10 mouse cellular contexts compared by ENCODE assay signal in genomic region chr7:141096021-141096420, GRCm38 (mm10). TPM values are rescaled to one million over a fixed set of nuclear protein-coding genes. Genes with fewer than 3 reads are reported as not detected.
DNase-seq lines count a peak whose midpoint lies in the region; ATAC-seq and TF ChIP-seq lines count a peak whose summit lies in the region.
"Had no signal": no experiment of that assay in that cellular context is flagged by ENCODE, and none has a peak within 500 bp of the region (broad histone marks: within the 10 kb centered on the region; RNA-seq: fewer than 3 reads in every experiment).

No protein-coding gene starts in this region.

- 0 out of 2 replicates have a peak overlapping the region, but pooled peaks have one; percentile 41 for H3K9ac ChIP-seq in liver, embryonic 11.5 days (ENCODE audit: low read depth, low read length)
- H3K9ac ChIP-seq in intestine, embryonic 15.5 days: no peak overlapping the region
- H3K9ac ChIP-seq: embryonic facial prominence, embryonic 15.5 days had no signal

- no peaks in the 10 kb centered on the region for H3K9me3 ChIP-seq in liver, embryonic 11.5 days (ENCODE audit: control insufficient read depth, low read length)
- H3K9me3 ChIP-seq in G1E (replicated peaks): no peaks in the 10 kb centered on the region
- H3K9me3 ChIP-seq in intestine, embryonic 15.5 days: no peaks in the 10 kb centered on the region
- H3K9me3 ChIP-seq: embryonic facial prominence, embryonic 15.5 days had no signal

- H3K4me2 ChIP-seq in liver, embryonic 11.5 days: peak overlapping the region; percentile 41
- H3K4me2 ChIP-seq in intestine, embryonic 15.5 days (replicated peaks): peak overlapping the region; percentile 30; the same call in 1 of the 2 replicates
- H3K4me2 ChIP-seq: embryonic facial prominence, embryonic 15.5 days had no signal

- no peak for DNase-seq in liver, embryonic 11.5 days (ENCODE audit: low spot score)
- DNase-seq in liver (no peak), G1E (ENCODE audit: low spot score) (no peak)
- DNase-seq in thymus, adult 18-20 months: peak; percentile 48 to 66
- no peak for DNase-seq in frontal cortex, adult 2 months (ENCODE audit: extremely low spot score in 1 of 2, low spot score in 1 of 2)
- DNase-seq in testis, postnatal 14 days (ENCODE audit: low spot score): no peak

- no peaks in the 10 kb centered on the region for H3K36me3 ChIP-seq in liver, embryonic 11.5 days (ENCODE audit: control insufficient read depth, insufficient read depth, low read length)
- peaks cover 35% of the 10 kb centered on the region for H3K36me3 ChIP-seq in G1E (replicated peaks)
- H3K36me3 ChIP-seq in intestine, embryonic 15.5 days: no peaks in the 10 kb centered on the region
- H3K36me3 ChIP-seq: embryonic facial prominence, embryonic 15.5 days had no signal

- peaks cover 33% of the 10 kb centered on the region for H3K4me1 ChIP-seq in liver, embryonic 11.5 days (replicated peaks; ENCODE audit: control insufficient read depth, insufficient read depth, low read length)
- H3K4me1 ChIP-seq in G1E (ENCODE audit: insufficient read depth, low read depth, low read length): peaks cover 44% of the 10 kb centered on the region
- peaks cover 42% of the 10 kb centered on the region for H3K4me1 ChIP-seq in intestine, embryonic 15.5 days (replicated peaks)

- peak overlapping the region; percentile 60 for H3K27ac ChIP-seq in liver, embryonic 11.5 days (ENCODE audit: low read depth, low read length)
- peak overlapping the region; percentile 27; the same call in 1 of the 2 replicates for H3K27ac ChIP-seq in intestine, embryonic 15.5 days
- H3K27ac ChIP-seq: embryonic facial prominence, embryonic 15.5 days had no signal

- TF ChIP-seq CTCF in G1E (IDR thresholded peaks at IDR 0.05; ENCODE audit: low read depth, low read length): no peak

- peaks cover 7% of the 10 kb centered on the region; the same call in 1 of the 2 replicates for H3K27me3 ChIP-seq in liver, embryonic 11.5 days (replicated peaks; ENCODE audit: control insufficient read depth, insufficient read depth, low read length)
- peaks cover 13% of the 10 kb centered on the region for H3K27me3 ChIP-seq in G1E (ENCODE audit: insufficient read depth, low read length)
- H3K27me3 ChIP-seq in intestine, embryonic 15.5 days (replicated peaks): peaks cover 4% of the 10 kb centered on the region

- WGBS in liver, embryonic 11.5 days: 75% methylated on average over 6 of the region's 6 CpGs
- 74% methylated on average over 6 of the region's 6 CpGs for WGBS in intestine, embryonic 15.5 days

- ATAC-seq in liver, embryonic 11.5 days (replicated peaks; ENCODE audit: low FRiP score): no peak
- ATAC-seq in G1E (ENCODE audit: extremely low read depth, insufficient number of reproducible peaks, low FRiP score, poor library complexity, severe bottlenecking): no peak
- ATAC-seq in intestine, embryonic 15.5 days: no peak
- ATAC-seq in frontal cortex, adult (ENCODE audit: low TSS enrichment): no peak
- ATAC-seq: hindbrain, embryonic 16.5 days had no signal

- H3K4me3 ChIP-seq in liver, embryonic 11.5 days (ENCODE audit: low read depth, low read length): peak overlapping the region; percentile 22
- H3K4me3 ChIP-seq in G1E (ENCODE audit: low read depth, low read length): peak overlapping the region; percentile 69
- H3K4me3 ChIP-seq in intestine, embryonic 15.5 days (replicated peaks): no peak overlapping the region
- H3K4me3 ChIP-seq: embryonic facial prominence, embryonic 15.5 days had no signal

RNA-seq across cellular contexts. Expression of gene Sigirr, which starts 4.4 kb away (rescaled TPM):
- 21.4 and 23.5 TPM in 2 replicates for polyA plus RNA-seq in liver, embryonic 11.5 days (2014; fragmentation: Nextera tagmentation; extraction: Ambion mirVana)
- 2.9 and 6.7 TPM in 2 replicates for total RNA-seq in G1E (2014; fragmentation: Nextera tagmentation)
- total RNA-seq in G1E (2017): 6.1 and 8.6 TPM in 2 replicates
- 6.2 and 6.9 TPM in 2 replicates for polyA plus RNA-seq in G1E (2012)
- 17.8 and 20.5 TPM in 2 replicates for polyA plus RNA-seq in intestine, embryonic 15.5 days (2015; fragmentation: Nextera tagmentation; extraction: Ambion mirVana)
- polyA plus RNA-seq in frontal cortex, adult 2 months (2012; rRNA removed): 3.7 and 4.0 TPM in 2 replicates

RNA-seq across cellular contexts. Expression of gene Pkp3, which starts 18.0 kb away (rescaled TPM):
- 1.9 and 2.7 TPM in 2 replicates for polyA plus RNA-seq in liver, embryonic 11.5 days (2014; fragmentation: Nextera tagmentation; extraction: Ambion mirVana)
- total RNA-seq in G1E (2014; fragmentation: Nextera tagmentation) (not detected in 2 replicates), G1E (2017) (not detected in 2 replicates)
- not detected in 2 replicates for polyA plus RNA-seq in G1E (2012)
- 24.6 and 26.1 TPM in 2 replicates for polyA plus RNA-seq in intestine, embryonic 15.5 days (2015; fragmentation: Nextera tagmentation; extraction: Ambion mirVana)
- polyA plus RNA-seq in frontal cortex, adult 2 months (2012; rRNA removed): 0.11 and 0.22 TPM in 2 replicates

RNA-seq across cellular contexts. Expression of gene Ano9, which starts 21.6 kb away (rescaled TPM):
- 0.09 and 0.41 TPM in 2 replicates for polyA plus RNA-seq in liver, embryonic 11.5 days (2014; fragmentation: Nextera tagmentation; extraction: Ambion mirVana)
- 0.23 TPM in 1 of 2 replicates, not detected in the other for total RNA-seq in G1E (2014; fragmentation: Nextera tagmentation)
- 0.06 and 1.7 TPM in 2 replicates for total RNA-seq in G1E (2017)
- polyA plus RNA-seq in G1E (2012): not detected in 2 replicates
- polyA plus RNA-seq in intestine, embryonic 15.5 days (2015; fragmentation: Nextera tagmentation; extraction: Ambion mirVana): 29.5 and 35.3 TPM in 2 replicates
- polyA plus RNA-seq in frontal cortex, adult 2 months (2012; rRNA removed): 0.08 and 0.10 TPM in 2 replicates

RNA-seq across cellular contexts. Expression of gene Ptdss2, which starts 26.2 kb away (rescaled TPM):
- polyA plus RNA-seq in liver, embryonic 11.5 days (2014; fragmentation: Nextera tagmentation; extraction: Ambion mirVana): 134 and 147 TPM in 2 replicates
- 10.2 and 43.3 TPM in 2 replicates for total RNA-seq in G1E (2014; fragmentation: Nextera tagmentation)
- 3.9 and 4.5 TPM in 2 replicates for total RNA-seq in G1E (2017)
- 29.4 and 45.3 TPM in 2 replicates for polyA plus RNA-seq in G1E (2012)
- 58.0 and 59.7 TPM in 2 replicates for polyA plus RNA-seq in intestine, embryonic 15.5 days (2015; fragmentation: Nextera tagmentation; extraction: Ambion mirVana)
- 52.1 and 62.4 TPM in 2 replicates for polyA plus RNA-seq in frontal cortex, adult 2 months (2012; rRNA removed)

RNA-seq across cellular contexts. Expression of gene B4galnt4, which starts 35.1 kb away (rescaled TPM):
- 3.4 and 4.7 TPM in 2 replicates for polyA plus RNA-seq in liver, embryonic 11.5 days (2014; fragmentation: Nextera tagmentation; extraction: Ambion mirVana)
- total RNA-seq in G1E (2014; fragmentation: Nextera tagmentation) (not detected in 2 replicates), G1E (2017) (0.06 TPM in 1 of 2 replicates, not detected in the other)
- polyA plus RNA-seq in G1E (2012): not detected in 2 replicates
- polyA plus RNA-seq in intestine, embryonic 15.5 days (2015; fragmentation: Nextera tagmentation; extraction: Ambion mirVana): 7.9 and 10.7 TPM in 2 replicates
- 99.1 and 103 TPM in 2 replicates for polyA plus RNA-seq in frontal cortex, adult 2 months (2012; rRNA removed)

Comparison
In these comparisons a context has a peak if more than half of its experiments do, and no peak if none do; other contexts are left out.
1. DNase-seq: peak in thymus, adult 18-20 months (2 of 2); none in liver, embryonic 11.5 days (single experiment), liver (single experiment), G1E (single experiment), frontal cortex, adult 2 months (0 of 2) and testis, postnatal 14 days (single experiment).
2. RNA of gene Ano9, which starts 21.6 kb away (polyA plus RNA-seq): 29.5 to 35.3 TPM in intestine, embryonic 15.5 days; 0.09 to 0.41 TPM in liver, embryonic 11.5 days, 0.08 to 0.10 TPM in frontal cortex, adult 2 months and not detected in G1E; every median in the first group is over 10 times any median in the second.